Mouse (Mus musculus): Measurements from ENCODE around the gene Cts3. TPM values are rescaled to one million over a fixed set of nuclear protein-coding genes. Genes with fewer than 3 reads are reported as not detected.

The Cts3 gene
- polyA plus RNA-seq (2014; fragmentation: Illumina TruSeq; extraction: RNeasy Lipid Tissue Mini Kit (QIAGEN cat#74804); ENCODE audit: low read depth, low replicate concordance) = not detected

GRCm38 (mm10) chr13:61570027-61570426 lies at the start of gene Cts3:
Gene Cts3, minus strand, starts transcription at chr13:61570127.

GRCm38 (mm10) chr13:61568074-61568473 lies 1.9 kb downstream of the Cts3 start, which contains the start of gene Gm49352:
Gene Gm49352, minus strand, starts transcription at chr13:61568174.

GRCm38 (mm10) chr13:61541631-61542030 lies 28.3 kb downstream of the Cts3 start, which contains the start of gene Ctsm:
Gene Ctsm, minus strand, starts transcription at chr13:61541839.

Other genes starting within 250 kb of the Cts3 start
- not detected for gene Cts7, start 211.9 kb downstream of the Cts3 start, polyA plus RNA-seq (2014; fragmentation: Illumina TruSeq; extraction: RNeasy Lipid Tissue Mini Kit (QIAGEN cat#74804); ENCODE audit: low read depth, low replicate concordance)
- gene Ctsm, start 28.3 kb downstream of the Cts3 start, polyA plus RNA-seq (2014; fragmentation: Illumina TruSeq; extraction: RNeasy Lipid Tissue Mini Kit (QIAGEN cat#74804); ENCODE audit: low read depth, low replicate concordance) = not detected
- gene Gm49352, start 2.0 kb downstream of the Cts3 start, polyA plus RNA-seq (2014; fragmentation: Illumina TruSeq; extraction: RNeasy Lipid Tissue Mini Kit (QIAGEN cat#74804); ENCODE audit: low read depth, low replicate concordance) = not detected